Mouse (Mus musculus) thymus, postnatal 10 days (tissue): ENCODE data around the gene Smg1.
A peak's percentile ranks its signal among the peaks of the same experiment; 100 is the strongest.

Experiments
- DNase-seq, 2 experiments: peaks; one replicate each; pipeline ENCODE4 v3.0.0; 2021; ENCODE audit warnings: low spot score in 2 of 2

Gene Smg1

GRCm38 (mm10) chr7:118243453-118244385 is at the start of gene Smg1:
Gene Smg1, minus strand, starts transcription at chr7:118243670.
- peak; percentile 99 for DNase-seq

DNA sequence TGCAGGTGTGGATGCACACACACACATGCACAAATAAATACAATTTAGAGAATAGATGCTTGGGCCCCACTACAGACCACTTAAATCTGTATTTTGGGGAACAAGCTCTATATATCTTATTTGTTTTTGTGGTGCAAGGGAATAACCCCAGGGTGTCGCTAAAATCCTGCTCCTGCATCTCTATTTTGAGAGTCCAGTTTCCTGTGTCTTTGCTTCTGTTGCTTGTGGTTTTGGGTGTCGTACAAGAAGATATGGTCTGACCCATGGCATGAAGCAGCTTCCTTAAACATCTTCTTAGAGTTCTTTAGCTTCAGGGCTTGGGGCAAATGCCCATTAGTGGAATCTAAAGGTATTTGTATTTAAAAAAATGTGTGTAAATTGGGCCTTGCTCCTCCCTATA is 39.7 kb upstream of the Smg1 start:
- DNase-seq = no peak

GRCm38 (mm10) chr7:118282543-118282942 is 39.1 kb upstream of the Smg1 start:
- DNase-seq = no peak

- peak in 1 of 2 experiments; percentile 43 for DNase-seq
Observed at GRCm38 (mm10) chr7:118279521-118279920, 36.1 kb upstream of the Smg1 start.

- no peak for DNase-seq
Observed at GRCm38 (mm10) chr7:118277335-118277910, 34.0 kb upstream of the Smg1 start.

- DNase-seq = no peak
Observed at GRCm38 (mm10) chr7:118276684-118277334, 33.3 kb upstream of the Smg1 start.

DNA sequence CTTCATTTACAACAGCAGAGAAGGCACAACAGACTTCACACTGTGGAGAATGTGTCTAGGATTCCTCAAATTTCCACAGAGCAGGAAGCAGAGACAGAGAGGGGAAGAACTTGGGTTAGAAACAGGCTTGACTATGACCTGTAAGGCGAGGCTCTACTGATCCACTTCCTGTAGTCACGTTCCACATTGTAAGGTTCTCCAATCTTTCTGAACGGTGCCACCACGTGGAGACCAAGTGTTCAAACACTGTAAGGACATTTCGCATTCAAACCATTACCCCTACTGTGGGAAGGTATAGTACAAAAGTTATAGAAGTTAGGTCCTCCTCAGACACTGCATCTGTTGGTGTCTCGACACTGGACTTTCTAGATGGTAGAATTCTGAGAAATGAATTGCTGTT is 31.8 kb upstream of the Smg1 start:
- DNase-seq = peak; percentile 56 to 64

- DNase-seq = peak; percentile 55 to 56
Observed at GRCm38 (mm10) chr7:118274851-118275250, 31.4 kb upstream of the Smg1 start.

GRCm38 (mm10) chr7:118274169-118274568 is 30.7 kb upstream of the Smg1 start:
- DNase-seq = no peak

GRCm38 (mm10) chr7:118266099-118266498 is 22.6 kb upstream of the Smg1 start:
- DNase-seq = no peak

DNA sequence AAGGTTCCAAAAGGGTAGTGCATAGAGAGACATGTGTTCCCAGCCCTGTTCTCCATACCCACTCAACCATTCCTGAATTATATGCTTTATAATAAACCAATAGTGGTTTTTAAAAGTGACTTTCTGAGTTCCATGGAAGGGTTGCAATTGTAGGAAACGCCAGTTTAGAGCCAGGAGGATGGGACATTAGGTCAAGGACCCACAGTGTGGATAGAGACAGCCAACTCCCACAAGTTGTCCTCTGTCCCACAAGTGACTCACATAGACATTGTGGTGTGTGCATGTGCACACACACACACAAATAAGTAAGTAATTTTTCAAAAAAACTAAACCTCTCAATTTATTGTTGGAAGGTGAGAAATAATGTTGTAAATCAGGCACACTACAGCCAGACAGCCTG is 20.1 kb upstream of the Smg1 start:
- DNase-seq = no peak

DNA sequence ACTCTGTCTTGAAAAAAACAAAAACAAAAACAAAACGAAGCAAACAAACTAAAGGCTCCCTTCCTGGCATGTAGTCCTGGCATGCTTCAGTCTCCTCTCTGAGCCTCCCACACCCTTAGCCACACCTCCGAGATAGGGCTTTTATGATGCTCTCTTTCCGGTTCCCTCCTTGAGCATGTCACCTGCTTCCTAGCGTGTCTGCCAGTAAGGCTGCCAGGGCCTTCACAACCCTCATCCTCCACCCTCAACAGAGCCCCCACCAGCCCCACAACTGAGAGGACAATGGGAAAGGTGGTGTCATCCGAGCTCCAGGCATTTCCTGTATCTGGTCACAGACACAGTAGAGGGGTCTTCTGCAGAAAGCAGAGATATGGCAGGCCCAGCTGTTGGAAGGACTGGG is 18.9 kb upstream of the Smg1 start:
- DNase-seq = peak; percentile 72 to 79

GRCm38 (mm10) chr7:118259676-118260305 is 16.3 kb upstream of the Smg1 start:
- peak; percentile 50 to 71 for DNase-seq

GRCm38 (mm10) chr7:118258451-118258850 is 15.0 kb upstream of the Smg1 start:
- no peak for DNase-seq

DNA sequence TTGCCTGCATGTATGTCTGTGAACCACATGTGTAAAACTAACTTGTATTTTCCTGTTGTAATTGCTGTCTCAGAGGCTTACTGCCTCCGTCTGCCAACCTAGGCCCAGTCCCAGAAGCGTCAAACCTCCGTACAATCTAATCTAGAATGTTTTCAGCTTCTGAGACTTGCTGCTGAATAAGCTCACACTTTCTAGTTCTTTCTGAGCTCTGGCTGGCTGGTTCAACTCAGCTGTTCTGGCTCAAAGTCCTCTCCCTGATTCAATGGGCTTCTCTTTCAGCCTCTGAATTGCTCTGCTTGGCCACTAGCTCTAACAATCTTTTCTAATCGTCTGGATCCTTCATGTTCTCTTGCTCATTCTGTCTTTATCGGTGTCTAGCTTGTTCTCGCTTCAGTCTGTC is 13.3 kb upstream of the Smg1 start:
- no peak for DNase-seq

DNA sequence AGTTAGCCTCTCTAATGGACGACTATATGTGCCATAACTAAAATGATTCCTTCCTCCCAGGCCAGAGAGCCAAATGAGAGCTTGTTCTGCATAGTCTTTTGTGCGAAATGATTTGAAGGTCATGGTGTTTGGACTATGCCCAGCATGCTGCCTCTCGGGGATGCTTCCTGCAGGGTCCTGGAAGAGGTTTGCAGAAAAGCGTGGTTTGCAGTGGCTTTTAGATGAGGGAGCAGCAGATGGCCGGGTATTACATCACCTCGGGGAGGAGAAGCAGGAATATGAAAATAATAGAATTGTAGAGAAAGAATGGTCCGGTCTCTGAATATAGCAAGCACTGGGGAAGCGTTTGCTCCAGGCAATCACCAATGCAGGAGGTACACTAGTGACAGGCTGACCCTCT is 11.0 kb upstream of the Smg1 start:
- no peak for DNase-seq

- peak; percentile 63 to 64 for DNase-seq
Observed at GRCm38 (mm10) chr7:118254015-118254414, 10.5 kb upstream of the Smg1 start.

- no peak for DNase-seq
Observed at GRCm38 (mm10) chr7:118252979-118253378, 9.5 kb upstream of the Smg1 start.

DNA sequence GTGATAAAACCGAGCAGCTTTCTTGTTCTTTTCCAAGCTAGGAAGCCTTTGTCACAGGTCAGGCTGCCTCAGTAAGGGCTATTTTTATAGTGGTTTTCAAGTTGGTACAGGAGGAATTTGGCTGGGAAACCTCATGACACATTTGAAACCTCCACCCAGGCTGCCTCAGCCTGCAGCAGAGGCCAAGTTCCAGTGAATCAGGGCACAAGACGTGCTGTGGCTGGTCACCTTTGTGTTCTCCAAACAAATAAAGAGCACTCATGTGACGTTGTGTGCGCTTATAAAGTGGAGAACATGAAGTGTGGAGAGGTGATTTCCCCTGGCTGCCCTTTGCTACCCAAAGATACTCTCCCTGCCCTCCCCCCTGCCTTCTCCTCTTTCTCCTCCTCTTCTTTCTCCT is 8.9 kb upstream of the Smg1 start:
- no peak for DNase-seq

DNA sequence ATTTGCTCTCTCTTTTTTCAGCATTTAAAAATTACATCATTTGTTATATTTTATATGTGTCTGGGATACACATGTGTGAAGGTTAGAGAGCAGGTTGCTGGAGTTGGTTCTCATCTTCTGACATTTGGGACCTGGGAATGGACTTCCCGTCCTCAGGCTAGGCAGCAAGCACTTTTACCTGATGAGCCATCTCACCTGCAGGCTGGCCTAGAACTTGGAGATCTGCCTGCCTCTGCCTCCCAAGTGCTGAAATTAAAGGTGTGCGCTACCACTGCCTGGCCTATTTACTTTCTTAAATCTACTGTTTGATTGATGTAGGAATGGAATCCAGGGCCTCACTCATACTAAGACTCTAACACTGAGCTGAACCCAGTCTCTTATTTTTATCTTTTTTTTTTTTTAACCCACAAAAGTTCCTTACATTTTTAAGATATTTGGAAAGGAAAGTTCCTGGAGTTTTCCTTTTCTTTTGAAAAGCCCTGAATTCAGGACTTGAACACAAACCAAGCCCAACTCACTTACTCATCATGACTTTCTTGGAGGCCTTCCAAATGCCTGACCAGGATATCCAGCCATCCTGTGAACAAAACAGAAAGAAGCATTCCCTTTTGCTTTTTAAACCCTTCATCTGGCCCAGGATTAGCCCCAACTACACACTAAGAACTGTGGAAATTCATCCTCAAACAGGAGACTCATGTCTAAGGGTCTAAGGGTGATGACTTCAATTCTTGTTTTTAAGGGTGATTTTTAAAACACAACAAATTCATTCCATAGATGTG is 8.1 kb upstream of the Smg1 start:
- no peak for DNase-seq

DNA sequence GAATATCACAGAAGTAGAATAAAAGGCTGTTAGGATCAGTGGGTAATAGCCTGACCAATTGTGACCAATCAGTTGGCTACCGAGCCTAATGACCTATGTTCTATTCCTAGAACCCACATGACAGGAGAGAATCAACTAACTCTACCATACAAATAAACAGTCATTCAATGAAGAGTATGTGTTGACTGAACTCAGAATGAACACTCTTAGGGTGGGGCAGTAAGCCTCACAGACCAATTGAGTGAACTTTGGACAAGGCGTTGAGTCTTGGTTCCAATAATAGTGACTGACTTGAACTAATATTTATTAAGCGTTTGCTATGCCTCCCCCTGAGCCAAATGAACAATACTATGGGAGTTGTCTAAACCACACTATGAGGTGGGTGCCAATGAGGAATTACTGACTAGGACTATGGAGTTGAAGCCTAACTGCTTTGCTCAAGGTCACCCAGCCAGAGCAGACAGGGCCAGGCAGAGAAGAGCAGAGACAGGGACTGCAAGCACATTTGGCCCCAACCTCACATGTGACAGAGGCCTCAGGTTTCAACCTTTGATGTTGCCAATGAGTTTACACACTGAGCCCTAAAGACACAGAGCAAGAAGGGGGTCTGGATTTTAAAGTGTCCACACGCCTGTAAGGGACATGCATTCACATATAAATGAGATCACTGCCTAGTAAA is 7.2 kb upstream of the Smg1 start:
- no peak for DNase-seq
